Mouse (Mus musculus) adrenal gland, adult 2 months (tissue): ENCODE measurements around the gene Soat1. TPM values are rescaled to one million over a fixed set of nuclear protein-coding genes. Genes with fewer than 3 reads are reported as not detected.
"Not testable (repeated sequence)": the region's sequence is repeated elsewhere in the genome, so short reads cannot be mapped to it uniquely, and the experiment has no call there.

Experiments used
- DNase-seq: peaks from one replicate; pipeline ENCODE4 v3.0.0; 2021
- long read RNA-seq: library from polyadenylated mRNA; stranded (forward); transcript quantifications from one replicate; pipeline ENCODE4 v2.0.0, GENCODE M21; 2021
- polyA plus RNA-seq: library from polyadenylated mRNA; depleted of rRNA; stranded (reverse); fragments of >200 nt; gene quantifications from 2 replicates; pipeline ENCODE4 v1.2.3, GENCODE M21; 2012; rRNA removed
- total RNA-seq, 2 experiments: library from RNA; stranded (reverse); gene quantifications; 2 replicates each; pipeline ENCODE4 v1.2.3; 2021

Soat1 gene
- total RNA-seq (1,000 to 10,000 TPM; 1,258 to 1,398 TPM), polyA plus RNA-seq (116 and 185 TPM in 2 replicates)
- long read RNA-seq, full-length matches to known transcripts: 409 of 480 reads
- long read RNA-seq, partial matches to known transcripts: 24 of 480 reads
- long read RNA-seq, other reads (novel, unspliced or antisense): 47 of 480 reads

GRCm38 (mm10) chr1:156473961-156474503 is at the start of gene Soat1:
Gene Soat1 (minus strand): TSS chr1:156474331.
- DNase-seq: peak; percentile 97

GRCm38 (mm10) chr1:156523842-156524241 is 49.7 kb upstream of the Soat1 start, which contains the start of gene Gm10031:
Gene Gm10031 (plus strand): TSS chr1:156524012.
- not testable (repeated sequence) for DNase-seq

GRCm38 (mm10) chr1:156521796-156522517 is 47.8 kb upstream of the Soat1 start:
- DNase-seq: peak; percentile 60

GRCm38 (mm10) chr1:156520136-156520780 is 46.1 kb upstream of the Soat1 start:
- DNase-seq: peak; percentile 13

- DNase-seq: peak; percentile 24
Measured at GRCm38 (mm10) chr1:156507753-156508152, 33.6 kb upstream of the Soat1 start.

- no peak for DNase-seq
Measured at GRCm38 (mm10) chr1:156505901-156506300, 31.8 kb upstream of the Soat1 start.

- no peak for DNase-seq
Measured at GRCm38 (mm10) chr1:156504945-156505523, 30.9 kb upstream of the Soat1 start.

GRCm38 (mm10) chr1:156496910-156497309 is 22.8 kb upstream of the Soat1 start:
- no peak for DNase-seq

GRCm38 (mm10) chr1:156495025-156495424 is 20.9 kb upstream of the Soat1 start:
- DNase-seq: no peak

GRCm38 (mm10) chr1:156491226-156491796 is 17.2 kb upstream of the Soat1 start:
- DNase-seq: peak; percentile 54

GRCm38 (mm10) chr1:156488031-156488430 is 13.9 kb upstream of the Soat1 start:
- DNase-seq: no peak

GRCm38 (mm10) chr1:156487498-156487897 is 13.4 kb upstream of the Soat1 start:
- DNase-seq: no peak

- no peak for DNase-seq
Measured at GRCm38 (mm10) chr1:156481826-156482225, 7.7 kb upstream of the Soat1 start.

- no peak for DNase-seq
Measured at GRCm38 (mm10) chr1:156476535-156476934, 2.4 kb upstream of the Soat1 start.

GRCm38 (mm10) chr1:156476016-156476415 is 1.9 kb upstream of the Soat1 start:
- DNase-seq: no peak

- DNase-seq: no peak
Measured at GRCm38 (mm10) chr1:156474854-156475253, 723 bp upstream of the Soat1 start.

- DNase-seq: no peak
Measured at GRCm38 (mm10) chr1:156473003-156473402, 1.1 kb downstream of the Soat1 start.

- DNase-seq: no peak
Measured at GRCm38 (mm10) chr1:156471955-156472354, 2.2 kb downstream of the Soat1 start.

- peak; percentile 24 for DNase-seq
Measured at GRCm38 (mm10) chr1:156471071-156471470, 3.1 kb downstream of the Soat1 start.

- DNase-seq: peak; percentile 40
Measured at GRCm38 (mm10) chr1:156470557-156470956, 3.6 kb downstream of the Soat1 start.

- DNase-seq: peak; percentile 40
Measured at GRCm38 (mm10) chr1:156468576-156468975, 5.6 kb downstream of the Soat1 start.

GRCm38 (mm10) chr1:156467655-156468255 is 6.4 kb downstream of the Soat1 start:
- DNase-seq: peak; percentile 45
